Mouse (Mus musculus) ovary, postnatal 10 days (tissue): Measurements from ENCODE around the gene Chd4.
"Not testable (repeated sequence)": the region's sequence is repeated elsewhere in the genome, so short reads cannot be mapped to it uniquely, and the experiment has no call there.

ENCODE experiments used
- DNase-seq: peaks from one replicate; pipeline ENCODE4 v3.0.0; 2022; ENCODE audit warnings: low spot score

The Chd4 gene

GRCm38 (mm10) chr6:125160854-125161760 is 65.3 kb downstream of the Chd4 start:
- no peak for DNase-seq

- DNase-seq = not testable (repeated sequence)
Measured at GRCm38 (mm10) chr6:125161971-125162370, 66.2 kb downstream of the Chd4 start.

- not testable (repeated sequence) for DNase-seq
Measured at GRCm38 (mm10) chr6:125162615-125163305, 67.0 kb downstream of the Chd4 start.

- no peak for DNase-seq
Measured at GRCm38 (mm10) chr6:125163801-125164657, 68.2 kb downstream of the Chd4 start.

GRCm38 (mm10) chr6:125164672-125165327 is 69.0 kb downstream of the Chd4 start:
- no peak for DNase-seq

GRCm38 (mm10) chr6:125165328-125165891 is 69.6 kb downstream of the Chd4 start:
- peak; percentile 89 for DNase-seq

GRCm38 (mm10) chr6:125166051-125166751 is 70.4 kb downstream of the Chd4 start, which contains the start of gene Gapdh:
Gene Gapdh, minus strand, starts transcription at chr6:125166467.
- no peak for DNase-seq

- DNase-seq = no peak
Measured at GRCm38 (mm10) chr6:125166861-125167650, 71.3 kb downstream of the Chd4 start.

GRCm38 (mm10) chr6:125168086-125168485 is 72.3 kb downstream of the Chd4 start:
- DNase-seq = no peak

GRCm38 (mm10) chr6:125170194-125170593 is 74.4 kb downstream of the Chd4 start:
- DNase-seq = no peak

GRCm38 (mm10) chr6:125172474-125172873 is 76.7 kb downstream of the Chd4 start:
- DNase-seq = no peak

GRCm38 (mm10) chr6:125173256-125173655 is 77.5 kb downstream of the Chd4 start:
- DNase-seq = no peak

GRCm38 (mm10) chr6:125175469-125175868 is 79.7 kb downstream of the Chd4 start:
- no peak for DNase-seq

GRCm38 (mm10) chr6:125179601-125180000 is 83.8 kb downstream of the Chd4 start:
- no peak for DNase-seq
